Mouse (Mus musculus): ENCODE measurements around the gene Ccdc130. TPM values are rescaled to one million over a fixed set of nuclear protein-coding genes. Genes with fewer than 3 reads are reported as not detected.
A peak's percentile ranks its signal among the peaks of the same experiment; 100 is the strongest.

Gene Ccdc130
- polyA plus RNA-seq, 1 experiment from 2014 or later = 26.6 TPM

DNA sequence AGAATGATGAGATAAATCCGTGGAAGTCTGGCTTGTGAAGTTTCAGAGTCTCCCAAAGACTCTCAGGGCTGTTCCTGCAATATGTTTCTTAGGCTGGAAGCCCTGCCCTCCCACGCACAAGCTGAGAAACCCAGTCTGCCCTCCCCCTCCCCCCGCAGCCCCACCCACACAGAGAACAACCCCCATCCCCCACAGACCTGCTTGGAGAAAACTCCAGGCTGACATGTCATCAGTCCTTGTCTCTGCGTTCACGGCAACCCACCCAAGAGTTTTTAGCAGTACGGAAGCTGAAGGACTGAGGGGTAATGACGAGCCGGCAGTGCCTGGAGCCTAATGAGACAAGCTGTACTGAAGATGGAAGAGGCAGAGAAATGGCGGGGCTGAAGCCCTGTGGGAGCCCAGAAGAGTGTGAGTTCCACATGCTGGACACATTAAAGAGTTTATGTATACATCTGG, 14.5 kb upstream of the Ccdc130 start:
- 32% methylated on average over 9 of the region's 9 CpGs for WGBS

DNA sequence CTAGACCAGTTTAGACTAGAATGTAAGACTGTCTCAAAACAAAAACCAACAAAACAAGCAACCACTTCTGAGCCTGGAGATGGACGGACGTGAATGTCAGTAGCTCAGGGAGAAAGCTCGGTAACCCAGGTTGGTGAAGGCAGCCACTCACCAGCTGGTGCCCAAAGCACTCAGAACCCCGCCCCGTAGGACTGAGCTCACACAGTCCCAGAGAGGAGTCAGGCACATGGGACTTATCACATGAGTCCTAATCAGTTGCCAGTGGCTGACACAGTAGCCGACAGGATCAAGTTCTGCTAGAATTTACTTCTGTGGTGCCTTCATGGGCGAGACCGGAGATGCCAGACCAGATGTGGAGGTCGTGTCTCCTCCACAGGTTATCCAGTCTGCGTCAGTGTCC, 10.6 kb upstream of the Ccdc130 start:
- DNase-seq (ENCODE audit: low spot score) = no peak
- Histone ChIP-seq H3K9me3 (ENCODE audit: control insufficient read depth, low read length) (no peaks in the 10 kb centered on the region), H3K9ac (ENCODE audit: low read length) (no peak overlapping the region), H3K27ac (ENCODE audit: low read depth, low read length) (no peak overlapping the region), H3K4me1 (ENCODE audit: control insufficient read depth, insufficient read depth, low read length) (no peaks in the 10 kb centered on the region), H3K4me3 (ENCODE audit: low read depth, low read length) (no peak overlapping the region), H3K27me3 (ENCODE audit: control insufficient read depth, insufficient read depth, low read length) (no peaks in the 10 kb centered on the region), H3K4me2 (ENCODE audit: low read depth) (no peak overlapping the region), H3K36me3 (ENCODE audit: control insufficient read depth, insufficient read depth, low read length) (no peaks in the 10 kb centered on the region)
- 83% methylated on average over 10 of the region's 10 CpGs for WGBS
- ATAC-seq (ENCODE audit: insufficient read depth, low FRiP score, low TSS enrichment) = no peak

More for the DNA sequence above, 14.5 kb upstream of the Ccdc130 start:
- no peak overlapping the region for H3K9ac ChIP-seq (ENCODE audit: low read length)
- H3K27me3 ChIP-seq (ENCODE audit: control insufficient read depth, insufficient read depth, low read length) = no peaks in the 10 kb centered on the region
- H3K4me2 ChIP-seq (ENCODE audit: low read depth) = no peak overlapping the region
- DNase-seq (ENCODE audit: low spot score) (peak; percentile 50), ATAC-seq (ENCODE audit: insufficient read depth, low FRiP score, low TSS enrichment) (no peak)
- no peaks in the 10 kb centered on the region for H3K4me1 ChIP-seq (ENCODE audit: control insufficient read depth, insufficient read depth, low read length)
- H3K27ac ChIP-seq (ENCODE audit: low read depth, low read length) = no peak overlapping the region
- H3K36me3 ChIP-seq (ENCODE audit: control insufficient read depth, insufficient read depth, low read length) = no peaks in the 10 kb centered on the region
- H3K9me3 ChIP-seq (ENCODE audit: control insufficient read depth, low read length) = no peaks in the 10 kb centered on the region
- H3K4me3 ChIP-seq (ENCODE audit: low read depth, low read length) = no peak overlapping the region

DNA sequence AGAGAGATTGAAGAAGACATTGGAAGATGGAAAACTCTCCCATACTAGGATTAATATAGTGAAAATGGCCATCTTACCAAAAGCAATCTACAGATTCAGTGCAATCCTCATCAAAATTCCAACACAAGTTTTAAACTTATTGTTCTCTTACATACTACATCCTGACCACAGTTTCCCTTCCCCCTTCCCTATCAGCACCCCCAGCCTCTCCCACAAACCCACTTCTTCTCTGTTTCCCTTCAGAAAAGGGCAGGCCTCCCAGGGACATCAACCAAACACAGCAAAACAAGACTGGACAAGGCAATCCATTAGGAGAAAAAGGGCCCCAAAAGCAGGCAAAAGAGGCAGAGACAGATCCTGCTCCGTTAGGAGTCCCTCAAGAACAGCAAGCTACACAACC, 6.3 kb upstream of the Ccdc130 start:
- Histone ChIP-seq H3K4me3 (ENCODE audit: low read depth, low read length) (no peak overlapping the region), H3K27ac (ENCODE audit: low read depth, low read length) (no peak overlapping the region), H3K4me1 (ENCODE audit: control insufficient read depth, insufficient read depth, low read length) (no peaks in the 10 kb centered on the region), H3K4me2 (ENCODE audit: low read depth) (no peak overlapping the region), H3K9me3 (ENCODE audit: control insufficient read depth, low read length) (no peaks in the 10 kb centered on the region), H3K36me3 (ENCODE audit: control insufficient read depth, insufficient read depth, low read length) (no peaks in the 10 kb centered on the region), H3K27me3 (ENCODE audit: control insufficient read depth, insufficient read depth, low read length) (no peaks in the 10 kb centered on the region), H3K9ac (ENCODE audit: low read length) (no peak overlapping the region)
- 74% methylated on average over 1 of the region's 1 CpGs for WGBS
- DNase-seq (ENCODE audit: low spot score) (no peak), ATAC-seq (ENCODE audit: insufficient read depth, low FRiP score, low TSS enrichment) (no peak)

- DNase-seq (ENCODE audit: low spot score) (no peak), ATAC-seq (ENCODE audit: insufficient read depth, low FRiP score, low TSS enrichment) (no peak)
- Histone ChIP-seq H3K27ac (ENCODE audit: low read depth, low read length) (no peak overlapping the region), H3K27me3 (ENCODE audit: control insufficient read depth, insufficient read depth, low read length) (no peaks in the 10 kb centered on the region), H3K9me3 (ENCODE audit: control insufficient read depth, low read length) (no peaks in the 10 kb centered on the region), H3K4me1 (ENCODE audit: control insufficient read depth, insufficient read depth, low read length) (peaks cover 7% of the 10 kb centered on the region; the same call in 1 of the 2 replicates), H3K36me3 (ENCODE audit: control insufficient read depth, insufficient read depth, low read length) (no peaks in the 10 kb centered on the region), H3K4me2 (ENCODE audit: low read depth) (no peak overlapping the region), H3K4me3 (ENCODE audit: low read depth, low read length) (no peak overlapping the region), H3K9ac (ENCODE audit: low read length) (no peak overlapping the region)
- WGBS = 83% methylated on average over 3 of the region's 3 CpGs
These were observed 3.8 kb upstream of the Ccdc130 start for GRCm38 (mm10) chr8:84273968-84274367.

GRCm38 (mm10) chr8:84272302-84272701, 2.1 kb upstream of the Ccdc130 start:
- 72% methylated on average over 4 of the region's 4 CpGs for WGBS
- no peak overlapping the region for H3K27ac ChIP-seq (ENCODE audit: low read depth, low read length)
- H3K4me1 ChIP-seq (ENCODE audit: control insufficient read depth, insufficient read depth, low read length) = peaks cover 7% of the 10 kb centered on the region; the same call in 1 of the 2 replicates
- H3K4me3 ChIP-seq (ENCODE audit: low read depth, low read length) = no peak overlapping the region
- no peaks in the 10 kb centered on the region for H3K9me3 ChIP-seq (ENCODE audit: control insufficient read depth, low read length)
- no peak overlapping the region for H3K4me2 ChIP-seq (ENCODE audit: low read depth)
- H3K27me3 ChIP-seq (ENCODE audit: control insufficient read depth, insufficient read depth, low read length) = no peaks in the 10 kb centered on the region
- no peak overlapping the region for H3K9ac ChIP-seq (ENCODE audit: low read length)
- ATAC-seq (ENCODE audit: insufficient read depth, low FRiP score, low TSS enrichment) (no peak), DNase-seq (ENCODE audit: low spot score) (no peak)
- H3K36me3 ChIP-seq (ENCODE audit: control insufficient read depth, insufficient read depth, low read length) = no peaks in the 10 kb centered on the region

DNA sequence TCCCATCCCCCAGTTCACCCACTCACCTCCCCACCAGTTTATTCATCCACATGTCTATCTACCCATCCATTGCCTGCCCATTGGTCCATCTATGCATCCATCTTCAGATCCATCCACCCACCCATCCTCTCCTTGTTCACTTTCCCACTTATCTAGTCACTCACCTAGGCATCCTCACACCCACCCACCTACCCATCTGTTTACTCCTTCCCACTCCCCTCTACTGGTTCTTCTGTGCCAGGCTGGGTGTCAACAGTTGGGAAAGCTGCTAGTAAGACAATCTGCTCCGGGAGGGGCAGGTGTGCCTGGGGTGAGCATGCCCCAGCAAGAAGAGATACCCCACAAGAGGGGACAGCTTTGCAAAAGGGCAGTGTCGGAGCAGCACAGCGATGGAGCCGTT, 9.1 kb downstream of the Ccdc130 start:
- peaks cover 14% of the 10 kb centered on the region for H3K36me3 ChIP-seq (ENCODE audit: control insufficient read depth, insufficient read depth, low read length)
- no peak for ATAC-seq (ENCODE audit: insufficient read depth, low FRiP score, low TSS enrichment)
- H3K4me1 ChIP-seq (ENCODE audit: control insufficient read depth, insufficient read depth, low read length) = peaks cover 5% of the 10 kb centered on the region; the same call in 1 of the 2 replicates
- no peak overlapping the region for H3K4me2 ChIP-seq (ENCODE audit: low read depth)
- 92% methylated on average over 4 of the region's 4 CpGs for WGBS
- DNase-seq (ENCODE audit: low spot score) = no peak
- no peaks in the 10 kb centered on the region for H3K27me3 ChIP-seq (ENCODE audit: control insufficient read depth, insufficient read depth, low read length)
- no peak overlapping the region for H3K9ac ChIP-seq (ENCODE audit: low read length)
- no peaks in the 10 kb centered on the region for H3K9me3 ChIP-seq (ENCODE audit: control insufficient read depth, low read length)
- no peak overlapping the region for H3K4me3 ChIP-seq (ENCODE audit: low read depth, low read length)
- H3K27ac ChIP-seq (ENCODE audit: low read depth, low read length) = no peak overlapping the region

GRCm38 (mm10) chr8:84256822-84257610, 13.2 kb downstream of the Ccdc130 start, which contains the start of gene Mri1:
Gene Mri1 (minus strand): TSS chr8:84257326.
- Histone ChIP-seq H3K27me3 (ENCODE audit: control insufficient read depth, insufficient read depth, low read length) (no peaks in the 10 kb centered on the region), H3K4me3 (ENCODE audit: low read depth, low read length) (peak within 1 kb of the TSS; percentile 81), H3K27ac (ENCODE audit: low read depth, low read length) (peak within 1 kb of the TSS; percentile 84), H3K9me3 (ENCODE audit: control insufficient read depth, low read length) (no peaks in the 10 kb centered on the region), H3K36me3 (ENCODE audit: control insufficient read depth, insufficient read depth, low read length) (peaks cover 17% of the 10 kb centered on the region), H3K9ac (ENCODE audit: low read length) (peak within 1 kb of the TSS; percentile 79), H3K4me1 (ENCODE audit: control insufficient read depth, insufficient read depth, low read length) (peaks cover 9% of the 10 kb centered on the region; the same call in 1 of the 2 replicates), H3K4me2 (ENCODE audit: low read depth) (peak within 1 kb of the TSS; percentile 98)
- peak; percentile 94 for DNase-seq (ENCODE audit: low spot score)
- ATAC-seq (ENCODE audit: insufficient read depth, low FRiP score, low TSS enrichment) = peak; percentile 90
- WGBS = under 1% methylated on average over 64 of the region's 64 CpGs

GRCm38 (mm10) chr8:84256458-84256821, 13.7 kb downstream of the Ccdc130 start:
- H3K4me2 ChIP-seq (ENCODE audit: low read depth) = peak overlapping the region; percentile 98
- H3K27ac ChIP-seq (ENCODE audit: low read depth, low read length) = peak overlapping the region; percentile 84
- H3K4me3 ChIP-seq (ENCODE audit: low read depth, low read length) = peak overlapping the region; percentile 81
- peaks cover 9% of the 10 kb centered on the region; the same call in 1 of the 2 replicates for H3K4me1 ChIP-seq (ENCODE audit: control insufficient read depth, insufficient read depth, low read length)
- peak; percentile 39 for ATAC-seq (ENCODE audit: insufficient read depth, low FRiP score, low TSS enrichment)
- WGBS = 15% methylated on average over 6 of the region's 6 CpGs
- H3K9ac ChIP-seq (ENCODE audit: low read length) = peak overlapping the region; percentile 79
- no peaks in the 10 kb centered on the region for H3K27me3 ChIP-seq (ENCODE audit: control insufficient read depth, insufficient read depth, low read length)
- no peaks in the 10 kb centered on the region for H3K9me3 ChIP-seq (ENCODE audit: control insufficient read depth, low read length)
- no peak for DNase-seq (ENCODE audit: low spot score)
- H3K36me3 ChIP-seq (ENCODE audit: control insufficient read depth, insufficient read depth, low read length) = peaks cover 19% of the 10 kb centered on the region

- peaks cover 22% of the 10 kb centered on the region; the same call in 1 of the 2 replicates for H3K36me3 ChIP-seq (ENCODE audit: control insufficient read depth, insufficient read depth, low read length)
- peak overlapping the region; percentile 81; the same call in 1 of the 2 replicates for H3K4me3 ChIP-seq (ENCODE audit: low read depth, low read length)
- no peak for ATAC-seq (ENCODE audit: insufficient read depth, low FRiP score, low TSS enrichment)
- no peaks in the 10 kb centered on the region for H3K9me3 ChIP-seq (ENCODE audit: control insufficient read depth, low read length)
- H3K27me3 ChIP-seq (ENCODE audit: control insufficient read depth, insufficient read depth, low read length) = no peaks in the 10 kb centered on the region
- peak overlapping the region; percentile 79 for H3K9ac ChIP-seq (ENCODE audit: low read length)
- peak overlapping the region; percentile 98 for H3K4me2 ChIP-seq (ENCODE audit: low read depth)
- no peak overlapping the region for H3K27ac ChIP-seq (ENCODE audit: low read depth, low read length)
- DNase-seq (ENCODE audit: low spot score) = no peak
- WGBS = 88% methylated on average over 3 of the region's 3 CpGs
- peaks cover 9% of the 10 kb centered on the region; the same call in 1 of the 2 replicates for H3K4me1 ChIP-seq (ENCODE audit: control insufficient read depth, insufficient read depth, low read length)
These were observed 14.3 kb downstream of the Ccdc130 start for GRCm38 (mm10) chr8:84255858-84256257.

Data from neural tube, embryonic 11.5 days (tissue).